Mouse (Mus musculus) embryonic facial prominence, embryonic 15.5 days (tissue): ENCODE data around the gene Slc12a9. TPM values are rescaled to one million over a fixed set of nuclear protein-coding genes. Genes with fewer than 3 reads are reported as not detected.

Experiments used
- ATAC-seq: fragments of 200-750 bp; cut with Nextera tagmentation; 2 replicates; pipeline ENCODE4 v1.8.0; 2017; ENCODE audit warnings: low read depth, moderate TSS enrichment; ENCODE audit not compliant: insufficient number of reproducible peaks, low FRiP score, low TSS enrichment
- H3K27ac ChIP-seq: fragments of 300-500 bp; sonication (generic); replicated peaks from 2 replicates; pipeline ENCODE4 v1.5.1; 2015; ENCODE audit warnings: mild to moderate bottlenecking, inconsistent platforms
- H3K27me3 ChIP-seq: fragments of 300-500 bp; sonication (generic); 2 replicates; pipeline ENCODE4 v1.6.1; 2015; ENCODE audit warnings: inconsistent platforms
- H3K36me3 ChIP-seq: fragments of 300-500 bp; sonication (generic); 2 replicates; pipeline ENCODE4 v1.6.1; 2015; ENCODE audit warnings: mild to moderate bottlenecking, inconsistent platforms
- H3K4me1 ChIP-seq: fragments of 300-500 bp; sonication (generic); 2 replicates; pipeline ENCODE4 v1.6.1; 2015; ENCODE audit warnings: inconsistent platforms
- H3K4me2 ChIP-seq: fragments of 300-500 bp; sonication (generic); replicated peaks from 2 replicates; pipeline ENCODE4 v1.6.1; 2015; ENCODE audit warnings: mild to moderate bottlenecking, inconsistent platforms
- H3K4me3 ChIP-seq: fragments of 300-500 bp; sonication (generic); replicated peaks from 2 replicates; pipeline ENCODE4 v1.5.1; 2015; ENCODE audit warnings: mild to moderate bottlenecking, inconsistent platforms
- H3K9ac ChIP-seq: fragments of 300-500 bp; sonication (generic); 2 replicates; pipeline ENCODE4 v1.6.1; 2015; ENCODE audit warnings: inconsistent platforms
- H3K9me3 ChIP-seq: fragments of 300-500 bp; sonication (generic); replicated peaks from 2 replicates; pipeline ENCODE4 v1.6.1; 2016; ENCODE audit warnings: inconsistent platforms
- WGBS: fragments of 180-500 bp; shearing (Covaris S2); methylation state at CpG from one replicate; pipeline ENCODE4 v1.1.7; 2015; 5-methylcytosine and 5-hydroxymethylcytosine counted together
- polyA plus RNA-seq: library from polyadenylated mRNA; unstranded; fragments of >200 nt; fragmentation: Nextera tagmentation; extraction: Ambion mirVana; gene quantifications from 2 replicates; pipeline ENCODE4 v1.2.1, GENCODE M21; 2015

The Slc12a9 gene
- polyA plus RNA-seq, 1 experiment from 2014 or later = 16.3 TPM

DNA sequence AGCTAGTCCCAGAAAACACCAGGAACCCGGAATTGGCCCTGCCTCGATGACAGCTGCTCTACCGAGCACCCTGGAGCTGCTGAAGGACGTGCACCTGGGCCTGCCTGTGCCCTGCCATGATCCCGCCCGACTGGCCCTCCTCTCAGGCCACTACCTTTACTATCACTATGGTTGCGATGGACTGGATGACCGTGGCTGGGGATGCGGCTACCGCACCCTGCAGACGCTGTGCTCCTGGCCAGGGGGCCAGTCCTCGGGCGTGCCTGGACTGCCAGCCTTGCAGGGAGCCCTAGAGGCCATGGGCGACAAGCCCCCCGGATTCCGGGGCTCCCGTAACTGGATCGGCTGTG, 38.7 kb downstream of the Slc12a9 start:
- Histone ChIP-seq H3K4me2 (peak overlapping the region; percentile 98), H3K4me3 (peak overlapping the region; percentile 57), H3K36me3 (peaks cover 47% of the 10 kb centered on the region), H3K27me3 (peaks cover 22% of the 10 kb centered on the region), H3K4me1 (peaks cover 26% of the 10 kb centered on the region), H3K27ac (peak overlapping the region; percentile 95), H3K9me3 (no peaks in the 10 kb centered on the region), H3K9ac (peak overlapping the region; percentile 74)
- 5% methylated on average over 18 of the region's 18 CpGs for WGBS
- peak; percentile 56 for ATAC-seq

DNA sequence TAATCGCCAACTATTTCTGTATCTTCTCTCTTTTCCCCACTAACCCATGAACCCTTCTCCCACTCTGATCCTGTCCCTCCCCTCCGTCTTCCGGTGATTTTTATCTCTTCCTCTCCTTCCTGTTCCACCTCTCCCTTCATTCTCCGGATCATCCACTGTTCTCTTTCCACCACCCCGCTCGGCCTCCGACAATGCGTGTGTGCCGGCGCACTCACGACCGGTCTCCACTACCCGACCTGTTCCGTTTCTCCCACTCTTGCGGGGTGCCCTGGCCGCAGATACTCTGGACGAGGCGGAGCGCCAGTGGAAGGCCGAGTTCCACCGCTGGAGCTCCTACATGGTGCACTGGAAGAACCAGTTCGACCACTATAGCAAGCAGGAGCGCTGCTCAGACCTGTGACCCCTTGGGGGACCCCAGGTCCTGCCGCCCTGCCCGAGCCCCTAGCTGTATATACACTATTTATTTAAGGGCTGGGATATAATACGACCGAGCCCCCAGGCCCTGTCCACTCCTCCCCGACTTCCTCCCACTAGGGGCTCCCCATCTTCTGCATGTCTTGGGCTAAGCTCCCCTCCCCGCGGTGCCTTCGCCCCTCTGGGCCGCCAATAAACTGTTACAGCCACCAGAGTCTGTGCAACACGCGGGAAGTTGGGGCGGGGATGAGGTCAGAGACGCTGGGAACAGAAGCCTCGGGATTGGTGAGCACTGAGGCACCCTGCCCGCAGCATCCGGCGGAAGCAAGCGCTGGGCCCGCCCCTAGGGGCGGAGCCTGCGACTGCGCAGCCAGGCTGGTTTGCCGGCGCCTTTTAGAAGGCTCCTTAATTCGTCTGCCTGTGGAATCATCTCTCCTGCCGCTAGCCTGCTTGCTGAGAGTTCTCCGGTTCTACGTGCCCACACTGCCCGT, 39.3 kb downstream of the Slc12a9 start, which contains the start of gene Ufsp1:
Gene Ufsp1, plus strand, starts transcription at position 791 of the 905 bp plus-strand sequence.
- H3K9ac ChIP-seq = peak within 1 kb of the TSS; percentile 74
- H3K27ac ChIP-seq = peak within 1 kb of the TSS; percentile 95
- H3K36me3 ChIP-seq = peaks cover 41% of the 10 kb centered on the region
- no peaks in the 10 kb centered on the region for H3K9me3 ChIP-seq
- peak; percentile 93 for ATAC-seq
- peaks cover 27% of the 10 kb centered on the region for H3K4me1 ChIP-seq
- H3K4me2 ChIP-seq = peak within 1 kb of the TSS; percentile 98
- H3K4me3 ChIP-seq = peak within 1 kb of the TSS; percentile 57
- under 1% methylated on average over 52 of the region's 52 CpGs for WGBS
- H3K27me3 ChIP-seq = peaks cover 28% of the 10 kb centered on the region

DNA sequence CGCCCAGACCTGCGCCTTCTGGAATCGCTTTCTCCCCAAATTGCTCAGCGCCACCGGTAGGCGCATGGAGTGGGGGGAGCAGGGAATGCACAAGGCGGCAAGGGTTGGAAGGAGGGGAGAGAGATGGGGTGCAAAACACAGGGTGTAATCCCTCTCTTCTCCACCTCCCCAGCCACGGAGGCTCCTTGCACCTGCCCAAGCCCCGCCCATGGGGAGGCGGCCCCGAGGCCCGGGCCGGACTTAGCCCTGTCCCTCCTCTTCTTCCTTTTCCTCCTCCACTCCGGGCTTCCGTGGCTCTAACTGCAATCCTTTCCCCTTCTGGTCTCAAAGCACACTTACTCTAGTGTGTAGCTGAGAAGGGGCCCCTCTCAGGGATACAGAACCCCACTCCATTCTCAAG, 40.1 kb downstream of the Slc12a9 start:
- Histone ChIP-seq H3K9me3 (no peaks in the 10 kb centered on the region), H3K4me3 (peak overlapping the region; percentile 57), H3K27me3 (peaks cover 34% of the 10 kb centered on the region), H3K27ac (peak overlapping the region; percentile 95), H3K36me3 (peaks cover 33% of the 10 kb centered on the region), H3K9ac (peak overlapping the region; percentile 74), H3K4me1 (peaks cover 33% of the 10 kb centered on the region), H3K4me2 (peak overlapping the region; percentile 98)
- ATAC-seq = 0 out of 2 replicates have a peak, but pooled peaks have one; percentile 23
- WGBS = 0% methylated on average over 14 of the region's 15 CpGs

DNA sequence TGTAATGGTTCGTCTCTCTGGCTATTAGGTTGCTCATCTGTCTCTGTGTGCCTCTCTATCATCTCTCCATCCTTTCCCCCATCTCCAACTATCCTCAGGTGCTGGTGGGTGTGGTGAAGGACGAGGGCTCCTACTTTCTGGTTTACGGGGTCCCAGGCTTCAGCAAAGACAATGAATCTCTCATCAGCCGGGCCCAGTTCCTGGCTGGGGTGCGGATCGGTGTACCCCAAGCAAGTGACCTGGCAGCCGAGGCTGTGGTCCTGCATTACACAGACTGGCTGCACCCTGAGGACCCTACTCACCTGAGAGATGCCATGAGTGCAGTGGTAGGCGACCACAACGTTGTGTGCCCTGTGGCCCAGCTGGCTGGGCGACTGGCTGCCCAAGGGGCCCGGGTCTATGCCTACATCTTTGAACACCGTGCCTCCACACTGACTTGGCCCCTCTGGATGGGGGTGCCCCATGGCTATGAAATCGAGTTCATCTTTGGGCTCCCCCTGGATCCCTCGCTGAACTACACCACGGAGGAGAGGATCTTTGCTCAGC, 41.9 kb downstream of the Slc12a9 start:
- Histone ChIP-seq H3K4me3 (no peak overlapping the region), H3K9me3 (no peaks in the 10 kb centered on the region), H3K4me1 (peaks cover 47% of the 10 kb centered on the region), H3K4me2 (no peak overlapping the region), H3K36me3 (peaks cover 14% of the 10 kb centered on the region), H3K27me3 (peaks cover 46% of the 10 kb centered on the region), H3K27ac (no peak overlapping the region), H3K9ac (no peak overlapping the region)
- 74% methylated on average over 15 of the region's 15 CpGs for WGBS
- no peak for ATAC-seq

DNA sequence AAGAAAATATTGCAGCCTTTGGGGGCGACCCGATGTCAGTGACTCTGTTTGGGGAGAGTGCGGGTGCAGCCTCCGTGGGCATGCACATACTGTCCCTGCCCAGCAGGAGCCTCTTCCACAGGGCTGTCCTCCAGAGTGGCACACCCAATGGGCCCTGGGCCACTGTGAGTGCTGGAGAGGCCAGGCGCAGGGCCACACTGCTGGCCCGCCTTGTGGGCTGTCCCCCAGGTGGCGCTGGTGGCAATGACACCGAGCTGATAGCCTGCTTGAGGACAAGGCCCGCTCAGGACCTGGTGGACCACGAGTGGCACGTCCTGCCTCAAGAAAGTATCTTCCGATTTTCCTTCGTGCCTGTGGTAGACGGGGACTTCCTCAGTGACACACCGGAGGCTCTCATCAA, 42.7 kb downstream of the Slc12a9 start:
- peaks cover 7% of the 10 kb centered on the region for H3K36me3 ChIP-seq
- H3K27me3 ChIP-seq = peaks cover 46% of the 10 kb centered on the region
- no peak overlapping the region for H3K4me2 ChIP-seq
- no peaks in the 10 kb centered on the region for H3K9me3 ChIP-seq
- 23% methylated on average over 15 of the region's 15 CpGs for WGBS
- H3K27ac ChIP-seq = no peak overlapping the region
- H3K4me1 ChIP-seq = peaks cover 47% of the 10 kb centered on the region
- ATAC-seq = no peak
- H3K4me3 ChIP-seq = no peak overlapping the region
- no peak overlapping the region for H3K9ac ChIP-seq

DNA sequence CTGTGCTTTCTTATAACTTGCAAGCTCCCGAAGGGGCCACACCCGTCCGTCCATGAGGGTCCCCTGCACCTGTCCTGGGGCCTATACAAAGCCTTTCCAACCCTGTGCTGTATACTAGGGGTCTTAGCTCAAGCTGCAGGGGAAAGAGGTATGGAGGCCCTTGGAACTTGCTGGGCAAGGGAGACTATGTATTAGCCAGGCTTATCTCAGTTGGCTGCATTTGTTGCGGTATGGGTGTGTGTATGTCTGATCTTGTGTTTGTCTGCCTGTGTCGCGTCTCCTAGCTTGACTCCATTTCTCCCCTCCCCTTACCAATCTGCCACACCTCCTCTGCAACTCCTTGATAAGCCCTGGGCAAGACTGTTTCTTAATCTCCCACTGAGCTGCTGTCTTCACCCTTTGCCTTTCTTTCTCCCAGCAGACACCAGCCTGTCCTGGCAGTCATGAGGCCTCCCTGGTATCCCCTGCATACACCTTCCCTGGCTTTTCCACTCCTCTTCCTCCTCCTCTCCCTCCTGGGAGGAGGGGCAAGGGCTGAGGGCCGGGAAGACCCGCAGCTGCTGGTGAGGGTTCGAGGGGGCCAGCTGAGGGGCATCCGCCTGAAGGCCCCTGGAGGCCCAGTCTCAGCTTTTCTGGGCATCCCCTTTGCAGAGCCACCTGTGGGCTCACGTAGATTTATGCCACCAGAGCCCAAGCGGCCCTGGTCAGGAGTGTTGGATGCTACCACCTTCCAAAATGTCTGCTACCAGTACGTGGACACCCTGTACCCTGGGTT, 43.6 kb downstream of the Slc12a9 start:
- H3K9me3 ChIP-seq = no peaks in the 10 kb centered on the region
- H3K27me3 ChIP-seq = peaks cover 46% of the 10 kb centered on the region
- ATAC-seq = no peak
- WGBS = 55% methylated on average over 13 of the region's 13 CpGs
- peak overlapping the region; percentile 43 for H3K4me3 ChIP-seq
- peak overlapping the region; percentile 85 for H3K4me2 ChIP-seq
- no peaks in the 10 kb centered on the region for H3K36me3 ChIP-seq
- peaks cover 40% of the 10 kb centered on the region for H3K4me1 ChIP-seq
- no peak overlapping the region; the same call in 1 of the 2 replicates for H3K27ac ChIP-seq
- no peak overlapping the region for H3K9ac ChIP-seq

DNA sequence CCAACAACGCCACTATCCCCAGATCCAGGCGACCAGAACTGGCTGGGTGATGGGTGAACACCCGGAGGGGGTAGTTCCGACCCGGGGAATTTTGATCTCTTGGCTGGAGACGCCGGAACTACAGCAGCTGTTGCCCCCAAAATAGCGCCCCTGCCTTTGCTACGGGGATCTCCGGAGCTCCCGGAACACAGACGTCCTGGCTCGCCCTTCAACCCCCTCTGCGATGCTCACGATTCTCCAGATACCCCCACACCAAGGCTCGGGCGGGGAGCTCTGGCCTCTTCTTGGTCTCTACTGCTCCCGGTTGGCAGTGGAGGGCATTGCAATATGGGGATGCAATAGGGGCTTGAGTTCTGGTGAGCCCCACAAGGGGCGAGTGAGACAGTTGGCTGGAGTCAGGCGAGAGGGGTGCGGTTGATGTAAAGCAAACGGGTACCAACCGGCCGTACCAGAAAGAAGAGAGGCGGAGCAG, 44.4 kb downstream of the Slc12a9 start:
- whole genome bisulfite sequencing = 2% methylated on average over 25 of the region's 25 CpGs
- Histone ChIP-seq H3K9me3 (no peaks in the 10 kb centered on the region), H3K4me2 (peak overlapping the region; percentile 85), H3K4me1 (peaks cover 36% of the 10 kb centered on the region), H3K4me3 (peak overlapping the region; percentile 43), H3K9ac (no peak overlapping the region), H3K27ac (no peak overlapping the region; the same call in 1 of the 2 replicates), H3K36me3 (no peaks in the 10 kb centered on the region), H3K27me3 (peaks cover 46% of the 10 kb centered on the region)
- 0 out of 2 replicates have a peak, but pooled peaks have one; percentile 6 for ATAC-seq

DNA sequence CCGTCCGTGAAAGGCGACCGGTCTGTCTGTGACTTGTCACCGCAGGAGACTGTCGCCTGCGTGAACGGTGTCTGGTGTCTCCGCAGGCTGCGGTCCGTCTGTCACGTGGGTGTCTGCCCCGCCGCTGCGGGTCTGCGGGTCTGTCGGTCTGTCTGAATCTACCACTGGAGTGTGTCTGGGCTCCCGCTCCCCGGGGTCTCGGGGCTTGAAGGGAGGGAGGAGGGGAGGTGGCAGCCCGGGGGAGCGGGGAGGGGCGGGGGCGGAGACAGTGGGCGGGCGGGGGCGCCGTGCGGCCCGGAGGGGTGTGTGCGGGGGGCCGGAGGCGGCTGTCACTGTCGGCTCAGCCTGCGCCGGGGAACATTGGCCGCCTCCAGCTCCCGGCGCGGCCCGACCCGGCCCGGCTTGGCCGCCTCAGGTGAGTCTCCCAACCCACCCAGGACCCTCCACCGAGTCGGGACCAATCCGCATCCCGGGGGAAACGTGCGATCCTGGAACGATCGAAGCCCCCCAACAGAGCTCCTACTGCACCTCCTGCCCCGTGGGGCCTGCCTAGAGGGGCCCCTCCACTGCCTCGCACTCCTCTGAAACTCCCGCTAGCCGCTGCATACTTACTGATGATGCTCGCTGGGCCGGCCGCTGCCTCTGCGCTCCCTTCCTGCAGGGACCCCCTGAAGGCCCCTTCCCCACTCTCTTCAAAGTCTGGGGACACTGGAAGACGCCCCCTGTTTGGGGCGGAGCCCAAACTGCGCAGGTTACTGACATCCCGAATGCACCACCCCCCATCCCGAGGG, 45.2 kb downstream of the Slc12a9 start:
- H3K9ac ChIP-seq = peak overlapping the region; percentile 2
- H3K27me3 ChIP-seq = peaks cover 46% of the 10 kb centered on the region
- peak overlapping the region; percentile 85 for H3K4me2 ChIP-seq
- no peaks in the 10 kb centered on the region for H3K36me3 ChIP-seq
- peak overlapping the region; percentile 43 for H3K4me3 ChIP-seq
- no peaks in the 10 kb centered on the region for H3K9me3 ChIP-seq
- peaks cover 31% of the 10 kb centered on the region for H3K4me1 ChIP-seq
- under 1% methylated on average over 61 of the region's 65 CpGs for WGBS
- no peak overlapping the region for H3K27ac ChIP-seq
- ATAC-seq = 0 out of 2 replicates have a peak, but pooled peaks have one; percentile 12

DNA sequence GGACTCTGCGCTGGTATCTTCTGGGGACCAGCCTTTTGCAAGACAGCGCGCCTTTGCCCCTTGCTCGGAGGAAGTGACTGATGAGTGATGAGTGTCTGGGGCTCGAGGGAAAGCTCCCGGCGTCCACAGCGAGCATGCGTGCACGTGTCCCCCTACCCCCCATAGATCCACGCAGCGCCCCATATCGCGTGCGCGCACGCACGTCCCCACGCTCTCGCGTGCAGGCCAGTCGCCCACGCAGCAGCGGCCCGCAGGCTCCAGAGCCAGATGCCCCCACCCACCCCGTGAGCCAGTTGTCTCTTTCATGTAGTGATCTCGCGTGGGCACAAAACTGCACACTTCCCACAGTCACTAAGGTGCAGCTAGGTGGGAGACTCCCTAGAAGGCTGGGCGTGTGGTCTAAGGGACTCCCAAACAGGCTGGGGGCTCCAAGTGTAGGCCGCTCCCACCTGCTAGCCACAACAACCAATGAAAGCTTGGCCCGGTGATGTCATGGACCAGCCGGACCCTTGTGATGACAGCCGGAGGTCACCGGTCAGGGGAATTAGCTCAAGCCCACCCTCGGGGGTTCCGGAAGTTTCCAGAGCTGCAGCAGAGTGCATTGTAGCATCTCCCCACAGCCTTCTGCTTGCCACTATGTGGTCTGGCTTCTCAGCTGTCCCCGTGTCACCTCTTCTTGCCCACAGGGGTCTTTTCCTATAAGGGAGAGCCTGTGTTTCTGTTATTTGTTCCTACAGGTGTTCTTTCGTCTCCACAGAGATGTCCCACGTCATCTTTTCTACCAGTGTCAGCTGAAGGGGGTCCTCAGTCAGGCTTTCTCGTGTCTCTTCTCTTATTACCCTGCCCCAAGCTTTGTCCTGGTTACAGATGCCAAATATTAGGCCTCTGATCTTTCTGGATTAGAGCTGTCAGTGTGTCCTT, 46.1 kb downstream of the Slc12a9 start, which contains the start of gene Ache:
Gene Ache, plus strand, starts transcription at position 488 of the 921 bp plus-strand sequence.
- WGBS = 1% methylated on average over 39 of the region's 40 CpGs
- Histone ChIP-seq H3K9ac (peak within 1 kb of the TSS; percentile 2), H3K27ac (no peak within 1 kb of the TSS), H3K36me3 (no peaks in the 10 kb centered on the region), H3K4me2 (peak within 1 kb of the TSS; percentile 85), H3K4me1 (peaks cover 25% of the 10 kb centered on the region), H3K9me3 (no peaks in the 10 kb centered on the region), H3K4me3 (peak within 1 kb of the TSS; percentile 43), H3K27me3 (peaks cover 46% of the 10 kb centered on the region)
- peak; percentile 10; the same call in 1 of the 2 replicates for ATAC-seq
